Mouse (Mus musculus): ENCODE results near the gene Socs7. TPM values are rescaled to one million over a fixed set of nuclear protein-coding genes. Genes with fewer than 3 reads are reported as not detected.

Gene Socs7
- polyA plus RNA-seq, 1 experiment = 6.0 TPM

- Histone ChIP-seq H3K27ac (ENCODE audit: insufficient read depth, low read length) (no peak overlapping the region), H3K4me1 (ENCODE audit: control insufficient read depth, insufficient read depth, insufficient read length) (peaks cover 10% of the 10 kb centered on the region; the same call in 1 of the 2 replicates), H3K27me3 (ENCODE audit: control insufficient read depth, insufficient read depth, low read length) (no peaks in the 10 kb centered on the region), H3K36me3 (ENCODE audit: control insufficient read depth, insufficient read depth, low read length) (no peaks in the 10 kb centered on the region), H3K4me3 (ENCODE audit: extremely low read depth, insufficient read depth, insufficient read length) (no peak overlapping the region)
- no peak for DNase-seq (ENCODE audit: low read depth in 1 of 2, low spot score in 2 of 2)
- WGBS = 94% methylated on average over 3 of the region's 3 CpGs
- TF ChIP-seq POLR2A (IDR thresholded peaks at IDR 0.05; ENCODE audit: low read depth, low read length) (no peak), CTCF (IDR thresholded peaks at IDR 0.05; ENCODE audit: extremely low read depth, insufficient read depth, insufficient read length, insufficient replicate concordance) (no peak)
These were observed 62.5 kb downstream of the Socs7 start for GRCm38 (mm10) chr11:97424802-97425201.

DNA sequence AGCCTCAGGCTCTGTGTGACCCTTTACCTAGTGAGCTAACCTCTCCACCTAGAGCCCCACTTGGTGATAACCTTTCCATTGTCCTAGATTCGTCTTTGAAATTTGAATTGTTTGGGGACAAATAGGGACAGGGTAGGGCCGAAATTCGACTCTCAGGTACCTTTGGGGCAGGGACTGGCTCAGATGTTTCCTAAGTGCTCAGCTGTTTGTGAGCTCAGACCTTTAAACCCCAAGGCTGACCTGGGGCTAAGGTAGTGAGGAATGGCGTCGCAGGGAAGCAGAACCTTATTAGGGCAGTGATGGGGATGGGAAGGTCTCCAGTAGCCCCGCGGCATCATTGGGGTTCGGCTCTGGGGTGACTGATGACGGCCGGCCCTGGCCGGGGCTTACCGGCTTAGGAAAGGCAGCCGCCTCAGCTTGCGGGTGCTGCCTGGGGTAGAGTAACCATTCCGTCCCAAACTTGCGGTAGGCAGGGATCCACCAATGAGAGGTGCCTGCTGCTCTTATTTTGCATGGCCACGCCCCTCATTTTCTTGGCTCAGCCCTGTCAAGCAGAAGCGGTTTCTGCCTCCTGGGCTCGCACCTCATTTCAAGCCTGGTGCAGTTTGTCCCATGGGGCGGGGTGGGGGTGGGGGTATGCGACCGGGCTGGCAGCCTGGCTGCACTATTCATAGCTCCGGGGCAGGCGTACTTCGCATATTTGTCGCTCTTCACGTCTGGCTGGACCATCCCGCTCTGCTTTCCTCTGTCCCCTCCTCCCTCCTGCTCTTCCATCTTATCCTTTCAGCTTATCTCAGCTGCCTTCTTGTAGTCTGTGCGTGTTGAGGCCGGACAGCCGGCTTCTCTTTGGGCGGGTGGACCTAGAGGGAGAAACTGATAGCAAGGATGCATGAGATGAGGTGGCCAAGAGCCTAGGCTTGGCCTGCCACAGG lies 65.7 kb downstream of the Socs7 start:
- peak; percentile 39 to 70 for DNase-seq (ENCODE audit: low read depth in 1 of 2, low spot score in 2 of 2)
- Histone ChIP-seq H3K4me1 (ENCODE audit: control insufficient read depth, insufficient read depth, insufficient read length) (peaks cover 10% of the 10 kb centered on the region; the same call in 1 of the 2 replicates), H3K36me3 (ENCODE audit: control insufficient read depth, insufficient read depth, low read length) (no peaks in the 10 kb centered on the region), H3K27me3 (ENCODE audit: control insufficient read depth, insufficient read depth, low read length) (no peaks in the 10 kb centered on the region), H3K4me3 (ENCODE audit: extremely low read depth, insufficient read depth, insufficient read length) (peak overlapping the region; percentile 54), H3K27ac (ENCODE audit: insufficient read depth, low read length) (peak overlapping the region; percentile 6; the same call in 1 of the 2 replicates)
- WGBS = 5% methylated on average over 32 of the region's 32 CpGs
- TF ChIP-seq POLR2A (IDR thresholded peaks at IDR 0.05; ENCODE audit: low read depth, low read length) = no peak
- TF ChIP-seq CTCF (IDR thresholded peaks at IDR 0.05; ENCODE audit: extremely low read depth, insufficient read depth, insufficient read length, insufficient replicate concordance) = no peak

DNA sequence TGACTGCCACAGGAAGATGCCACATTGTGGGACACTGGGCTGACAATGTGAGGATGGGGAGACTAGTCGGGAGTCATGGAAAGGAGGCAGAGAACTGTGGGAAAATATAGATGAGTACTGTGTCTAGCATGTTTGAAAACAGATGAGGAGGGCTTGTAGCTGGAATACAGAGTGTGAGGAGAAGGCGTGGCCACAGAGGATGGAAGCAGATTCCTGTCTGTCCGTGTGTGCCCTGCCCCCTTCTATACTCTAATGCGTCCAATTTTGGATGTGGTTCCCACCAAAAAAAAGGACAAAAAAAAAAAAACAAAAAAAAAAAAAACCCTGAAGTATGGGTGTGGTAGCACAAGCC lies 66.4 kb downstream of the Socs7 start:
- no peak overlapping the region for H3K4me3 ChIP-seq (ENCODE audit: extremely low read depth, insufficient read depth, insufficient read length)
- no peaks in the 10 kb centered on the region for H3K36me3 ChIP-seq (ENCODE audit: control insufficient read depth, insufficient read depth, low read length)
- H3K27me3 ChIP-seq (ENCODE audit: control insufficient read depth, insufficient read depth, low read length) = no peaks in the 10 kb centered on the region
- no peak overlapping the region; the same call in 1 of the 2 replicates for H3K27ac ChIP-seq (ENCODE audit: insufficient read depth, low read length)
- WGBS = 65% methylated on average over 4 of the region's 4 CpGs
- TF ChIP-seq POLR2A (IDR thresholded peaks at IDR 0.05; ENCODE audit: low read depth, low read length) = no peak
- TF ChIP-seq CTCF (IDR thresholded peaks at IDR 0.05; ENCODE audit: extremely low read depth, insufficient read depth, insufficient read length, insufficient replicate concordance) = no peak
- peaks cover 10% of the 10 kb centered on the region; the same call in 1 of the 2 replicates for H3K4me1 ChIP-seq (ENCODE audit: control insufficient read depth, insufficient read depth, insufficient read length)
- DNase-seq (ENCODE audit: low read depth in 1 of 2, low spot score in 2 of 2) = no peak

- H3K27ac ChIP-seq (ENCODE audit: insufficient read depth, low read length) = no peak overlapping the region
These were observed 67.3 kb downstream of the Socs7 start for GRCm38 (mm10) chr11:97429615-97430014.

GRCm38 (mm10) chr11:97432015-97432414 lies 69.7 kb downstream of the Socs7 start:
- peak; percentile 37 to 53 for DNase-seq (ENCODE audit: low read depth in 1 of 2, low spot score in 2 of 2)
- H3K27me3 ChIP-seq (ENCODE audit: control insufficient read depth, insufficient read depth, low read length) = no peaks in the 10 kb centered on the region
- no peaks in the 10 kb centered on the region for H3K36me3 ChIP-seq (ENCODE audit: control insufficient read depth, insufficient read depth, low read length)
- H3K27ac ChIP-seq (ENCODE audit: insufficient read depth, low read length) = no peak overlapping the region
- peaks cover 17% of the 10 kb centered on the region; the same call in 1 of the 2 replicates for H3K4me1 ChIP-seq (ENCODE audit: control insufficient read depth, insufficient read depth, insufficient read length)
- 7% methylated on average over 3 of the region's 3 CpGs for WGBS
- no peak overlapping the region for H3K4me3 ChIP-seq (ENCODE audit: extremely low read depth, insufficient read depth, insufficient read length)
- TF ChIP-seq CTCF (IDR thresholded peaks at IDR 0.05; ENCODE audit: extremely low read depth, insufficient read depth, insufficient read length, insufficient replicate concordance) (peak; percentile 98), POLR2A (IDR thresholded peaks at IDR 0.05; ENCODE audit: low read depth, low read length) (no peak)

More at GRCm38 (mm10) chr11:97429615-97430014, 67.3 kb downstream of the Socs7 start:
- 58% methylated on average over 8 of the region's 8 CpGs for WGBS
- TF ChIP-seq CTCF (IDR thresholded peaks at IDR 0.05; ENCODE audit: extremely low read depth, insufficient read depth, insufficient read length, insufficient replicate concordance) = no peak
- TF ChIP-seq POLR2A (IDR thresholded peaks at IDR 0.05; ENCODE audit: low read depth, low read length) = no peak
- no peak for DNase-seq (ENCODE audit: low read depth in 1 of 2, low spot score in 2 of 2)
- Histone ChIP-seq H3K4me1 (ENCODE audit: control insufficient read depth, insufficient read depth, insufficient read length) (peaks cover 10% of the 10 kb centered on the region; the same call in 1 of the 2 replicates), H3K36me3 (ENCODE audit: control insufficient read depth, insufficient read depth, low read length) (no peaks in the 10 kb centered on the region), H3K4me3 (ENCODE audit: extremely low read depth, insufficient read depth, insufficient read length) (no peak overlapping the region), H3K27me3 (ENCODE audit: control insufficient read depth, insufficient read depth, low read length) (no peaks in the 10 kb centered on the region)

DNA sequence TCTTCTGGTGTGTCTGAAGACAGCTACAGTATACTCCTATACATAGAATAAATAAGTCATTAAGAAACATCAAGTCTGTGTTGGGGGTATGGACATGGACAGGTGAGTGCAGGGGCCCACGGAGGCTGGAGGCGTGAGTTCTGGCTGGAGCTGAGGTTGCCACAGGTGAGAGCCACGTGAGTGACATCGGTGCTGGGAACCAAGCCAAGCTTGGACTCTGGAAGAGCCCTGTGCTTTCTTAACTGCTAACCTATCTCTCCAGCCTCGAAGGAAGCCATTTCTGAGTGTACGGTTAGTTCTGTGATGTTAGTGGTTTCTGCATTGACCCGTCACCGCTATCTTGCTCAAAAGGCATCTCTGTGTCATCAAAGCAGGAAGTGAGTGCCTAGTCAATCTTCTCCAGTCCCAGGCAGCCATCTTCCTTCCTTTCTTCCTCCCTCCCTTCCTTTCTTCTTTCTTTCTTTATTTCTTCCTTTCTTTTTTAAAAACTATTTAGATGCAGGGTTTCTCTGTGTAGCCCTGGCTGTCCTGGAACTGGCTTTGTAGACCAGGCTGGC lies 70.7 kb downstream of the Socs7 start:
- H3K36me3 ChIP-seq (ENCODE audit: control insufficient read depth, insufficient read depth, low read length) = no peaks in the 10 kb centered on the region
- no peak overlapping the region for H3K27ac ChIP-seq (ENCODE audit: insufficient read depth, low read length)
- DNase-seq (ENCODE audit: low read depth in 1 of 2, low spot score in 2 of 2) = no peak
- no peak for TF ChIP-seq POLR2A (IDR thresholded peaks at IDR 0.05; ENCODE audit: low read depth, low read length)
- no peak for TF ChIP-seq CTCF (IDR thresholded peaks at IDR 0.05; ENCODE audit: extremely low read depth, insufficient read depth, insufficient read length, insufficient replicate concordance)
- H3K4me3 ChIP-seq (ENCODE audit: extremely low read depth, insufficient read depth, insufficient read length) = no peak overlapping the region
- H3K4me1 ChIP-seq (ENCODE audit: control insufficient read depth, insufficient read depth, insufficient read length) = peaks cover 12% of the 10 kb centered on the region; the same call in 1 of the 2 replicates
- no peaks in the 10 kb centered on the region for H3K27me3 ChIP-seq (ENCODE audit: control insufficient read depth, insufficient read depth, low read length)
- 44% methylated on average over 8 of the region's 8 CpGs for WGBS

Data from spleen, adult 2 months (tissue).